Mouse (Mus musculus): Measurements from ENCODE around the gene Hfe.
"Not testable (repeated sequence)": the region's sequence is repeated elsewhere in the genome, so short reads cannot be mapped to it uniquely, and the experiment has no call there.

Gene Hfe

DNA sequence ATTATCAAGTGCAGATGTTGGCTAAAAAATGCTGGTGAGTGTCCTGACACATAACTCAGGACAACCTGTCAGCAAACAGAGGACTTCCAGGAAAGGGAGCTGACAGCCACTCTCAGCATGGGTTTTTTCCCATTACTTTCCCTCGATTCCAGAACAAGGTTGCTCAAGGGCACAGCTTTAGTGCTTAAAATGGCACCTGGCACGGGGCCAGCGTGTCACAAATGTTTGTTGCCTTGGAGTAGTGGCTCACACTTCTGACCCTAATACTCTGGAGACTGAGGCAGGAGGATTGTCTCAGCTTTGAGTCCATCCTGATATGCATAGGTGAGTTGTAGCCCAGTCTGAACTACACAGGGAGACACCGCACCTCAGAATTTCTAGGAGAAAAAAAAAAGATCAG is 2.0 kb downstream of the Hfe start:
- DNase-seq, result no peak

DNA sequence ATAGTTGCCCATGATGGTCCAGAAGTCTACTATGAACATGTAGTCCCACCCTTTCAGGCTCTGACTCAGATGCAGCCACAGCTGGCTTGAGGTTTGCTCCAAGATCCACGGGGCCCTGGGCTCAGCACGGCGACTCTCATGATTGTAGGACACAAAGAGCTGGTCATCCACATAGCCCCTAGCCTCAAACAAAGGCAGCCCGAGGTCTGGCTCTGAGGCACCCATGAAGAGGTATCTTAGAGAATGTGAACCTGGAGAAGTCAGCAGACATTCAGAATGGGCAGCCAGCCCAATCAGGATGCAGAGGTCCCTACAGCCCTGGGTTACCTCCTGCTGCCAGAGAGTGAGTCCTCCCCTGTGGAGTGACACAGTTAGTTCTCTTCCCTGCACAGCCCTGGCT is 2.6 kb downstream of the Hfe start:
- DNase-seq, result no peak

DNA sequence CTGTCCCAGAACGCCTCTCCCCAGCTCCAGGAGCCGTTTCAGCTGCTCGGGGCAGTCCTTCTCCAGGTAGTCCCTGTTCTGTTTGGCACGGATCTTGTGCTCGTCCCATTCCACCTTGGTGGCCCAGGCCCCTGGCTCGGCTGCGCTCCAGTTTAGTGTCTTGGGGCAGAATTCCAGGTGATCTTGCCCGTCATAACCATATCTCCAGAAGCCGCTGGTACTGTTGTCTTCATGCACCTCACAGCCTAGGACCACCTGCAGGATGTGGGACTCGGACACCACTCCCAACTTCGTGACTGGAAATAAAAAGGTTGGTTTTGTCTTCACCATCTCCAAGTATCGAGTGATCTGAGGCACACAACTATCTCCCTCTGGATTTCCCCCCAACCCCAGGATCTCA is 3.9 kb downstream of the Hfe start:
- DNase-seq, result no peak

DNA sequence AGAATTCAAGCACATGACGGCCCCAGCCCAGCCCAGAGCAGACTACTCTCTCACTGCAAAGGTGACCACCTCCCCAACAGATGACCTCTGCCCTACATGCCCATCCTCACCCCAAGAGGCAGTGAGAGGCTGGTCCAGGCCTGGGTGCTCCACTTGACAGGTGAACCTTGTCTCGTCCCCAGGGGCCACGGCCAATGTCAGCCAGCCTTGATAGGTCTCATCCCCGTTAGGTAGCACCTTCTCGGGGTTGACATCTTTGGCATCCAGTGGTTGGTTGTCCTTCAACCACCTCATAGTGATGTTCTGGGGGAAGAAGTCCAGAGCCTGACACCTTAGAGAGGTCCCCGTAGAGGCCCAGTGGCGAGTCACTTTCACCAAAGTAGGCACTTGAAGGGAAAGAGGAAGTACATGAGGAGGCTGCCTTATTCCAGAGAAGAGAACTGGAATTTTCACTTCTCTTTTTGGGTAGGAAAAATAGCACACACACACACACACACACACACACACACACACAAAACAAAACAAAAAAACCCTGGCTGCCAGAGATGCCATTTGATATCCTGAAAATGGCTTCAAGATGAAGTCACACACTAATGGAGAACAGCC is 4.8 kb downstream of the Hfe start:
- DNase-seq, result no peak

DNA sequence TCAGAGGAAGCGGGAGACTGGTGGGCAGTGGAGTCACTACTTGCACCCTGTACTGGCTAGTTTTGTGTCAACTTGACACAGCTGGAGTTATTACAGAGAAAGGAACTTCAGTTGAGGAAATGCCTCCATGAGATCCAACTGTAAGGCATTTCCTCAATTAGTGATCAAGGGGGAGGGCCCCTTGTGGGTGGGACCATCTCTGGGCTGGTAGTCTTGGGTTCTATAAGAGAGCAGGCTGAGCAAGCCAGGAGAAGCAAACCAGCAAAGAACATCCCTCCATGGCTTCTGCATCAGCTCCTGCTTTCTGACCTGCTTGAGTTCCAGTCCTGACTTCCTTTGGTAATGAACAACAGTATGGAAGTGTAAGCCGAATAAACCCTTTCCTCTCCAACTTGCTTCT is 7.9 kb downstream of the Hfe start:
- DNase-seq, result not testable (repeated sequence)

DNA sequence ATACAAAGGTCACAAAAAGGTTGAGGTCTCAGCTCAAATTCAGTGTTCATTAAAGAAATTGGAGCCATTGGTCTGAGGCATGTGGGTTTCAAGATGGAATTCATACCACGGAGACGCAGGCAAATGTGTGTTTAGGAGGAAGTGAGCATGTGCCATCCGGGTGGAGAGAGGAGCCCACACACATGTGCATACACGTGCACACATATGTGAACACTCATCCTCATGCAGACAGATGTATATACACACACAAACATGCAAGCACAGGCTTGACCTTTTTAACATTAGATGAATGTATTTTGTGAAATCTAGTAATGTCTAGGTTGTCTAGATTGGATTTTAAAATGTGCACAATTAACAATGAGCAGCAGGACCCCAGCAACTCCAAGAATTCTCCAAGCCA is 8.4 kb downstream of the Hfe start:
- DNase-seq, result no peak

DNA sequence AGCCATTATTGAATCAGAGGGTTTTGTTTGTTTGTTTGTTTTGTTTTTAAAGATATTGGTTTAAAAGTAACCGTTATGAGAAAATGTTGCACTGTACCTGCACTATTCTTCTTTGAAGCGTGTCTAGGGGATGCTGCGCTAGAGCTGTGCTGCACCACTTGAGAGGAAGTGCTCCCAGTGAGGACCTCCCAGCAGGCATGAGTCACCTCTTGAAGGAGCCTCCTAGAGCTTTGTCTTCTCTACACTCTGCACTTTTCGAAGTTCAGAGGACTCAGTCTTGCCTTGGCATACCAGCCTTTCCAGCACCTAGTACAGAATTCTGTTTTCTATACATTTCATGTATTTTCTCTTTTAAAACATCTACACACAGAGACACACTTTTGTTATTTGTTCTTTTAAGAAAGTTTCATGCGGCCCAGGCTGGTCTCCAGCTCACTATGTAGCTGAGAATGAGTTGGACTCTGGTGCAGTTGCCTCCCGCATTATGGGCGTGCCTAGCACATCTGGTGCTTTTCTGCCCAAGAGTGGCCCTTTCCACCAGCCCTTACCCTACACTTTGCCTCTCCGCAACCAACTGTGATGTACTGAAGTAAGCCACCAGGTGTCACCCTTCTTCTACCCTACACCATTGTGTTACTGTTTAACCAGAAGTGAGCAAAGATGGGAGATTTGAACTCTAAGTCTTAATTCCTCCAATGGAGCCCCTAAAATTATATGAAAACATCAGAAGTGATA is 9.7 kb downstream of the Hfe start:
- peak; percentile 82 to 85 for DNase-seq

DNA sequence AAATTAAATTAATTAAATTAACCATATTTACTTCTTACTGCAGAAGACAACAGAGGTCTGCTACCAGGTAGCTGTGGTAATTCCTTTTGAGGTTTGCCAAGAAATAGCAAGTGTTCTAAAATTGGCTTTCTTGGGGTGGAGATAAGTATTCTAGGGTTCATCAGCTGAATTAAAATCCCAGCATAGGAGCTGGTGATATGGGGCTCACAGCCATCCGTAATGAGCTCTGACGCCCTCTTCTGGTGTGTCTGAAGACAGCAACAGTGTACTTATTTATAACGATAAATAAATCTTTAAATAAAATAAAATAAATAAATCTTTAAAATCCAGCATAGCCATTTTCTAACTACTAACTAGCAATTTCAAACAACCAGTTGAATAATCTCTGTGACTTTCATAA is 10.9 kb downstream of the Hfe start:
- DNase-seq, result peak in 1 of 2 experiments; percentile 1

GRCm38 (mm10) chr13:23698996-23699395 is 11.7 kb downstream of the Hfe start:
- no peak for DNase-seq

DNA sequence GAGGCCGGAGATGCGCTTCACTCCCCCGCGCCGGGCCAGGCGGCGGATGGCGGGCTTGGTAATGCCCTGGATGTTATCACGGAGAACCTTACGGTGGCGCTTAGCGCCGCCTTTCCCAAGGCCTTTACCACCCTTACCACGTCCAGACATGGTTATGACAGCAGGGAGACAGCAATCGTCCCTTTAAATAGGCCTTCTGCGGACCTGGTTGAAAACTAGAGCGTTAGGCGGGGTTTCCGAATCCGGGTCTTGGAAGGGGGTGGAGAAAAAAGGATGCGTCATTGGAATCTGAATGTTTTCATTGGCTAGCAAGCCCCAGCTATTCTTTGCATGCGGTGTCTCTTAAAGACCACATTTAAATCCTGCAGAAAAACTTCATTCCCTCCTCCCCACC is 12.4 kb downstream of the Hfe start, which contains the start of gene Hist1h4c:
TSS of gene Hist1h4c (minus strand) at position 155 of the 394 bp plus-strand sequence.
- peak; percentile 99 to 100 for DNase-seq

DNA sequence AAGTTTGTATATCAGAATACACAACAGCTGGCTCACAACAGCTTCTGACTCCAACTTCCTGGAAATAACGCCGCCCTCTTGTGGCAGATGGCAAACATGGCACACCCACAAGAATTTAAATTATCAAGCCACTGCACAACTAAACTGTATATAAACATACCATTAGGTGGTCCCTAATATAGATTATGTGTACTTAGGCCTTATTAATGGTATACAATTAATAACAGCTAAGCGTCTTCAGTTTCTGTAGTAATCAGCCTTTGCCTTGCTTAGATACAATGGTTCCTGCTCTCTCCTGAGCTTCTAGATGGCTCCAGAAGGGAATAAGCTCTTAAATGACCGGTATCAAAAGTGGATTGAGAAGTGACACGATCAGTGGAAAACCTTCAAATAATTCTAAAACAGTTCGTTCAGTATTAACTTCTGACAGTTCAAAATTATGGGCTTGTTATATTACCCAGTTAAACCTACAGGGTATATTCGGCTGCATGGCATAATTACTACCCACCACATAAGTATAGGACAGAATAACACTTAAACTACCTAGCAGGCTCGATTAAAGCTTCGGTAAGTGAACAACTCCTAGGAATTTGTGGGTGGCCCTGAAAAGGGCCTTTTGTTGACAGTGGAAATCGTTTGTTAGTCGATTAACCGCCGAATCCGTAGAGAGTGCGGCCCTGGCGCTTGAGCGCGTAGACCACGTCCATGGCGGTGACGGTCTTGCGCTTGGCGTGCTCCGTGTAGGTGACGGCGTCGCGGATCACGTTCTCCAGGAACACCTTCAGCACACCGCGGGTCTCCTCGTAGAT is 13.0 kb downstream of the Hfe start:
- peak; percentile 78 to 81 for DNase-seq

DNA sequence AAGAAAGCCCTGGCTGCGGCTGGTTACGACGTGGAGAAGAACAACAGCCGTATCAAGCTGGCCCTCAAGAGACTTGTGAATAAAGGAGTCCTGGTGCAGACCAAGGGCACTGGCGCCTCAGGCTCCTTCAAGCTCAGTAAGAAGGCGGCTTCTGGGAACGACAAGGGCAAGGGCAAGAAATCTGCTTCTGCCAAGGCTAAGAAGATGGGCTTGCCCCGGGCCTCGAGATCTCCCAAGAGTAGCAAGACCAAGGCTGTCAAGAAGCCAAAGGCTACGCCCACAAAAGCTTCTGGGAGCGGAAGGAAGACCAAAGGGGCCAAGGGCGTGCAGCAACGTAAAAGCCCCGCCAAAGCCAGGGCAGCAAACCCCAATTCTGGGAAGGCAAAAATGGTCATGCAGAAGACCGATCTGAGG is 14.6 kb downstream of the Hfe start:
- no peak for DNase-seq

GRCm38 (mm10) chr13:23695514-23695913 is 15.1 kb downstream of the Hfe start, which contains the start of gene Hist1h1t:
Gene Hist1h1t (plus strand): TSS chr13:23695814.
- no peak for DNase-seq

DNA sequence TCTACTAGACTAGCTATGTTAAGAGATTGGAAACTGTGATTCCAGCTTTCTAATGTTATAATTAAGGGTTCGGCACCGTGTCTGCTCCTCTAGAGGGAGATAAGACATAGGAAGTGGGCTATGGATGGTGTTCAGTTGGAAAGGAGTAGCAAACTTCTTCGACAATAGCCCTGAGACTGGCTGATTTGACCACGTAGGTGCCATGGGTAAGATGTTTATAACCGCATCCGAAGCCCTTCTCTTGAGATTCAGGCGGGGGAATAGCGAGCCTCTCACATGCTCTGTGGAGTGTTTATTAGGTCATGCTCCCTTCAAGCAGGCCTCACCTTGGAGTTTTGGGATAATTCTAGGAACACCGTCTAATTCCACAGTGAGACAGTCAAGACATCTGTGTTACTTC is 15.7 kb downstream of the Hfe start:
- DNase-seq, result no peak

GRCm38 (mm10) chr13:23693856-23694440 is 16.7 kb downstream of the Hfe start:
- DNase-seq, result no peak

- DNase-seq, result no peak
These were observed 21.2 kb downstream of the Hfe start for GRCm38 (mm10) chr13:23689459-23689858.

DNA sequence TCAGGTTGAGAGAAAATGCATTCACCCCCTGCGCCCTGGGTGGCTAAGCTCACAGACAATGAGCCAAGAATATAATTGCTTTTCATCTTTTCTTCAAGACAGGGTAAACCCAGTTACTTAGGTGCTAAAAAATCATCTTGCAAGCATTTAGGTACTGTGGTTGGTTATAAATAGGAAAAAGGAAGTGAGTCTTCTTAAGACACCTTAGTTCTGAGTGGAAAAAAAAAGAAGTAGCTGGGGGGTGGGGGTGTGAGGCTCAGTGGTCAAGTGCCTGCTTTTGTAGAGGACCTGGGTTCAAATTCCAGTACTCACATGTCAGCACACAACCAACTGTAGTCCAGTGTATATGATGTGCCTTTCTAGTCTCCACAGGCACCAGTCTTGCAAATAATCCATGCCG is 21.7 kb downstream of the Hfe start:
- DNase-seq, result peak in 1 of 2 experiments; percentile 14

- no peak for DNase-seq
These were observed 22.7 kb downstream of the Hfe start for GRCm38 (mm10) chr13:23687907-23688306.

DNA sequence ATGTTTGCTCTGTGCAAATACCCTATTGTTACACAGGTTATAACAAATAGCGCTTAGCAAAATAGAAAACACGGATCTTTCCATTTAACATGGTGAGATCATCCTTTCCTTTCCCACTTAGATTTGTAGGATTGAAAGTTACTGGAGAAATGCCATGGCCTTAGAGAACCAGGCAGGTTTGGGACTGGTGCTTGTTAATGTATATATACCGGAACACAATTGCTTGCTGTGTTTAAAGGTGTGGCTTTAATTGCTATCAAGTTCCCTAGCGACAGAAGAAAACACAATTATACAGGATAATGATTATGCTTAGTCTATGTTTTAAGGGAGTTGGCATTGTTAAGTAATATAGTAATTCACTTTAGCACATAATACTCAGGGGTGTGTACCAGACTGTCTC is 23.5 kb downstream of the Hfe start:
- DNase-seq, result no peak

- no peak for DNase-seq
These were observed 24.7 kb downstream of the Hfe start for GRCm38 (mm10) chr13:23685966-23686365.

DNA sequence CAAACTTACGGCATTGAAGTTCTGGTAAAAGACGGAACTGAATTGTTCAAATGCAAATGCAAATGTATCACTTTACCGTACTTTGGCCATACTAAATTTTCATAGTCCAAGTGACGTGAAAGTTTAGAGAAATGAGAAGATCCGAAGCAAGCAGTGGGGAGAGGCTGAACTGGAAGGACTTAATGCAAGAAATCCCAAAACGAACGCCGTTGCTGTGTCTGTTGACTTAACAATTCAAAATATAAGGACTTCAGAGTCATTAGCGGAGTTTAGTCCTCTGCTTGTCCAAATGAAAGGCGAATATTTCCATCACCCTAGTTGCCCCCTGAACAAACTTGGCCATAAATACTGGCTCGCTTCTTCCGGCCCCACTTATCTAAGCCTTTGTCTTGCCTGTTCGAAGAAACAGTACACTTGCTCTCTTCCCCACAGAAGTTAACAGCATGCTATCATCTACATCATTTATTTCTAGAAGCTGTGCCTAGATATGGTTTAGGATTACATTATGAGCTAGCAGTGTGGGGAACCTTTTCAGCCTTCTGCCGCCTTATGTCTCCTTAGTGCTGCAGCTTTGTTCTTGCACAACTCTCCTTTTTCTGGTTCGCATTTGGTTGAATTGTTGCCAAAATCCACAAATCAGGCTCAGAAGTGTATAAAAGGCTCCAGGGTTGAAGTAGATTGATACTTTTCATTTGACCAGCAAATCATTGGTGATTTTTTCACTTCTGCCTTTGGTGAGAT is 25.4 kb downstream of the Hfe start:
- DNase-seq, result peak; percentile 48 to 53

DNA sequence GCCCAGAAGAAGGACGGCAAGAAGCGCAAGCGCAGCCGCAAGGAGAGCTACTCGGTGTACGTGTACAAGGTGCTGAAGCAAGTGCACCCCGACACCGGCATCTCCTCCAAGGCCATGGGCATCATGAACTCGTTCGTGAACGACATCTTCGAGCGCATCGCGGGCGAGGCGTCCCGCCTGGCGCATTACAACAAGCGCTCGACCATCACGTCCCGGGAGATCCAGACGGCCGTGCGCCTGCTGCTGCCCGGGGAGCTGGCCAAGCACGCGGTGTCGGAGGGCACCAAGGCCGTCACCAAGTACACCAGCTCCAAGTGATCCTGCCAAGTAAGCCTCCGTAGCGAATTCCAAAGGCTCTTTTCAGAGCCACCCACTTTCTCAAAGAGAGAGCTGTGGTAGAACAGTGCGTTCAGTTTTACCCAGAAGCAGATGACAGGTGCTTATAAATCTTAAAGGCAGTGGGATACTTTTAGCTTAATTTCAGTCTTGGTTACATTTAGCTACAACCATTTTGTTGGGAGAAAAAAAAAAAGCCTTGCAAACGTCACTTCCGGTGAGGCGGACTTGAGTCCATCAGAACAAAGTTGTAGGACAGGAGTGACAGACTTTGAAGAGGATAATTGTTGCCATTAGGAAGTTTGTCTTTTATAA is 26.2 kb downstream of the Hfe start:
- DNase-seq, result peak; percentile 73 to 75

Data from B cell, adult 2 months (primary cell).